Mouse (Mus musculus) layer of hippocampus, adult 2 months (tissue): ENCODE data around the gene Mrm3. TPM values are rescaled to one million over a fixed set of nuclear protein-coding genes. Genes with fewer than 3 reads are reported as not detected.
A peak's percentile ranks its signal among the peaks of the same experiment; 100 is the strongest.

Experiments used
- DNase-seq, 2 experiments: peaks; one replicate each; pipeline ENCODE4 v3.0.0; 2022; ENCODE audit warnings: low spot score in 2 of 2
- H3K27ac ChIP-seq: fragments of 200-600 bp; 2 replicates; pipeline ENCODE4 v1.8.1; 2022
- H3K4me3 ChIP-seq: fragments of 200-600 bp; 2 replicates; pipeline ENCODE4 v1.8.1; 2022; ENCODE audit warnings: mild to moderate bottlenecking
- CTCF ChIP-seq: fragments of 200-600 bp; conservative IDR thresholded peaks from 2 replicates; pipeline ENCODE4 v1.8.1; 2022; ENCODE audit warnings: antibody characterized with exemption, mild to moderate bottlenecking, moderate library complexity
- total RNA-seq, 2 experiments: library from RNA; stranded (reverse); gene quantifications; 2 replicates each; pipeline ENCODE4 v1.2.3; 2021

Gene Mrm3
- total RNA-seq, 2 experiments from 2014 or later: 15.7 to 18.3 TPM

GRCm38 (mm10) chr11:76216681-76217389, 26.7 kb upstream of the Mrm3 start:
- no peak for TF ChIP-seq CTCF

DNA sequence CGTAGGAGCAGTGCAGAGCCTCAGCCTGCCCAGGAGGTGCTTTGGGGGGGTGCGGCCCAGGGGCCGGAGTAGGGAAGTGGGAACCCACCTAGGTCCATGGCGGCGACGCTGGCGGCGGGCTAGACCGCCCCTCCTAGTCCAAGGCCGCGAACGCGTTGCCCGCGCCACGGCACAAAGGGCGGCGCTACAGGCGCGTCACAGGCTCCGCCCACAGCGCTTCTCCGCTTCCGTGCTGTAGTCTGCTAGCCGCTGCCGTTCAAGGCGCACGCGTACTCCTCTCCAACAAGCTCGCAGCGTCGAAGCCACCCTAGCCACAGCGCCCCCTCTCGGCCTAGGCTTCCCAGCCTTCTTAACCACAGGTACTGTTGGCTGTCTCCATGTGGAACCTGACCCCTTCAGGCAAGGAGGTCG, 26.1 kb upstream of the Mrm3 start, which contains the start of the genes Dbil5 and Gemin4:
Dbil5 (plus strand) TSS at position 219 of the 411 bp plus-strand sequence.
Gemin4 (minus strand) TSS at position 275 of the 411 bp plus-strand sequence.
- peak; percentile 97 for DNase-seq
- peak; percentile 90 for TF ChIP-seq CTCF
- Histone ChIP-seq H3K27ac (peak within 1 kb of the TSS; percentile 96), H3K4me3 (peak within 1 kb of the TSS; percentile 88)

More at GRCm38 (mm10) chr11:76216681-76217389, 26.7 kb upstream of the Mrm3 start:
- Histone ChIP-seq H3K27ac (peak overlapping the region; percentile 96), H3K4me3 (peak overlapping the region; percentile 88)
- no peak for DNase-seq

DNA sequence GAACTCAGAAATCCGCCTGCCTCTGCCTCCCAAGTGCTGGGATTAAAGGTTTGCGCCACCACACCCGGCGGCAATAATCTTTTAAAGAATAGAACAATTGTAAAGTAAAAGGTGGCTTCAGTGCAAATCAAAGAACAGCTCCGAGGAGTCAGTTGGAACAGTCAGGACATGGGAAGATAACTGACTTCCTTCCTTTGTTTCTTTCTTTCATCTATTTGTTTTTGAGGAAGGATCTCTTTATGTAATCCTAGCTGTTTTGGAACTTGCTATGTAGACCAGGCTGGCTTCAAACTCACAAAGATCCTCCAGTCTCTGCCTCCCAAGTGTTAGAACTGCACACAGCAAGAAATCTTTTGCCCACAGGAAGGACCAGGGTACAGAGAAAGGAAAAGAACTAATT, 18.9 kb upstream of the Mrm3 start:
- DNase-seq: no peak
- H3K4me3 ChIP-seq: no peak overlapping the region
- TF ChIP-seq CTCF: no peak
- H3K27ac ChIP-seq: no peak overlapping the region

- no peak overlapping the region for H3K4me3 ChIP-seq
- no peak overlapping the region for H3K27ac ChIP-seq
- TF ChIP-seq CTCF: no peak
- no peak for DNase-seq
Observed at GRCm38 (mm10) chr11:76225051-76225450, 18.5 kb upstream of the Mrm3 start.

GRCm38 (mm10) chr11:76236136-76236535, 7.4 kb upstream of the Mrm3 start:
- TF ChIP-seq CTCF: no peak
- H3K4me3 ChIP-seq: no peak overlapping the region

DNA sequence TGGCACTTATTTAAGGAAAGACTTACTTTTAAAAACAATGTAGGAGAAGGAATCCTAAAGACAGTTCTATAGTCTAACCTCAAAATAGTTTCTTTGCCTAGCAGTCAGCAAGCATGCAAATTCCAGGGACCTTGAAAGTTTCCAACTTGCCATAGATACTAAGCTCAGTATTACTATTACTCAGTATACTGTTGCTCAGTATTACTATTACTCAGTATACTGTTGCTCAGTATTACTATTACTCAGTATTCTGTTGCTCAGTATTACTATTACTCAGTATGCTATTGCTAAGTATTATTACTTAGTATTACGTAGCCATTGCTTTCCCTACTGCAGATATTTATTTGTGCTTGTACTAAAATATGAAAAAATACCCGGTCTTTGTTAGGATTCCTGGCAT, 3.8 kb upstream of the Mrm3 start:
- Histone ChIP-seq H3K27ac (no peak overlapping the region), H3K4me3 (no peak overlapping the region)
- TF ChIP-seq CTCF: no peak
- DNase-seq: no peak

More at GRCm38 (mm10) chr11:76236136-76236535, 7.4 kb upstream of the Mrm3 start:
- no peak for DNase-seq
- peak overlapping the region; percentile 55; the same call in 1 of the 2 replicates for H3K27ac ChIP-seq

DNA sequence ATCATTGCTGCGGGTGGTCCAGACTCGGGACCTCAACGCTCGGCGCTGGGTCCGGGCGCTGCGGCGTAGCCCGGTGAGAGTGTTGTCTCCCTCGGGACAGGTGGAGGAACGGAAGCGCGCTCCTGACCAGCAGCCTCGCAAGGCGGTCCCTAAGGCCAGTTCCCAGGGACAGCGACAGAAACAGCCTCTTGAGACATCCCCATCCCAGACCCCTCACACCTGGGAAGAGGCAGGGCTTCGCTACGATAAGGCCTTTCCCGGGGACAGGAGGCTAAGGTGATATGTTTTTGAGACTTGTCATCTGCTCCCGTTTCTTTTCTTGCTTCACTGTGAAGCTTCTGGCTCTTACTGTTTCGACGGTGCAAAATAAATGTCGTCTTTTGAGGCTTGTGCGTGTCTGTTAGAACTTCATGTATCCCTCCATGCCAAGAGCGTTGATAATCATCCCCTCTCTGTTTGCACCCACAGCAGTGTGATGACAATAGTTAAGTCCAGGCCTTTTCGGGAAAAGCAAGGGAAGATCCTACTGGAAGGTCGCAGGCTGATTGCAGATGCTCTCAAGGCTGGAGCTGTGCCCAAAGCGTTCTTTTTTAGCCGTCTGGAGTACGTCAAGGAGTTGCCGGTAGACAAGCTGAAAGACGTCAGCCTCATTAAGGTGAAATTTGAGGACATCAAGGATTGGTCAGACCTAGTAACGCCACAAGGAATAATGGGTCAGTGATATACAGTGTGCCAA, 464 bp downstream of the Mrm3 start:
- peak overlapping the region; percentile 91 for H3K27ac ChIP-seq
- peak overlapping the region; percentile 63 for H3K4me3 ChIP-seq
- no peak for TF ChIP-seq CTCF
- no peak for DNase-seq

GRCm38 (mm10) chr11:76246439-76246838, 2.9 kb downstream of the Mrm3 start:
- H3K4me3 ChIP-seq: no peak overlapping the region
- H3K27ac ChIP-seq: no peak overlapping the region
- no peak for TF ChIP-seq CTCF
- no peak for DNase-seq

GRCm38 (mm10) chr11:76247239-76247638, 3.7 kb downstream of the Mrm3 start:
- DNase-seq: no peak
- no peak for TF ChIP-seq CTCF
- Histone ChIP-seq H3K27ac (no peak overlapping the region), H3K4me3 (no peak overlapping the region)

DNA sequence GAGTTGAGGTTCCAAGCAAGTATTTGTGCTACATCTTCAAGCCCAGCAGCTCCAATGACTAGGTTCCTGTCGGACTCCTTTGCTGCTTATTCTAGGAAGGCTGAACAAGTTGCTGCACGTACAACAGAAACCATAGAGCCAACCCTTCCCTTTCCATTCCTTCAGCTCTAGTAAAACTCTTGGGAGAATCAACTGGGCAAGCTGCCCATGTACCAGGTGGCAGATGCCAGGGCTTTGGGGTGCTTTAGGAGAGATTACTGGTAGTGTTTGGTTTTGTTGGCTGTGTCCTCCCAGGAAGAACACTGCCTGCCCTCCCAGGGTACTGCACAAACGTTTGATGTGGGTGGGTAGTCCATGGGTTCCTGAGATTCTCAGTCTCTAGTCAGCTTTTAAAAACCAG, 8.5 kb downstream of the Mrm3 start:
- TF ChIP-seq CTCF: no peak
- Histone ChIP-seq H3K4me3 (no peak overlapping the region), H3K27ac (no peak overlapping the region)
- DNase-seq: no peak

GRCm38 (mm10) chr11:76253145-76253917, 9.8 kb downstream of the Mrm3 start:
- peak; percentile 95 for TF ChIP-seq CTCF
- DNase-seq: peak; percentile 78 to 88
- no peak overlapping the region for H3K27ac ChIP-seq
- H3K4me3 ChIP-seq: no peak overlapping the region

- no peak for DNase-seq
- Histone ChIP-seq H3K27ac (no peak overlapping the region), H3K4me3 (no peak overlapping the region)
- no peak for TF ChIP-seq CTCF
Observed at GRCm38 (mm10) chr11:76253918-76254264, 10.4 kb downstream of the Mrm3 start.
